Mouse (Mus musculus): Measurements from ENCODE around the gene Bri3bp. TPM values are rescaled to one million over a fixed set of nuclear protein-coding genes. Genes with fewer than 3 reads are reported as not detected.
"Not testable (repeated sequence)": the region's sequence is repeated elsewhere in the genome, so short reads cannot be mapped to it uniquely, and the experiment has no call there.

The Bri3bp gene
- polyA plus RNA-seq, 1 experiment from 2014 or later: 57.6 TPM

DNA sequence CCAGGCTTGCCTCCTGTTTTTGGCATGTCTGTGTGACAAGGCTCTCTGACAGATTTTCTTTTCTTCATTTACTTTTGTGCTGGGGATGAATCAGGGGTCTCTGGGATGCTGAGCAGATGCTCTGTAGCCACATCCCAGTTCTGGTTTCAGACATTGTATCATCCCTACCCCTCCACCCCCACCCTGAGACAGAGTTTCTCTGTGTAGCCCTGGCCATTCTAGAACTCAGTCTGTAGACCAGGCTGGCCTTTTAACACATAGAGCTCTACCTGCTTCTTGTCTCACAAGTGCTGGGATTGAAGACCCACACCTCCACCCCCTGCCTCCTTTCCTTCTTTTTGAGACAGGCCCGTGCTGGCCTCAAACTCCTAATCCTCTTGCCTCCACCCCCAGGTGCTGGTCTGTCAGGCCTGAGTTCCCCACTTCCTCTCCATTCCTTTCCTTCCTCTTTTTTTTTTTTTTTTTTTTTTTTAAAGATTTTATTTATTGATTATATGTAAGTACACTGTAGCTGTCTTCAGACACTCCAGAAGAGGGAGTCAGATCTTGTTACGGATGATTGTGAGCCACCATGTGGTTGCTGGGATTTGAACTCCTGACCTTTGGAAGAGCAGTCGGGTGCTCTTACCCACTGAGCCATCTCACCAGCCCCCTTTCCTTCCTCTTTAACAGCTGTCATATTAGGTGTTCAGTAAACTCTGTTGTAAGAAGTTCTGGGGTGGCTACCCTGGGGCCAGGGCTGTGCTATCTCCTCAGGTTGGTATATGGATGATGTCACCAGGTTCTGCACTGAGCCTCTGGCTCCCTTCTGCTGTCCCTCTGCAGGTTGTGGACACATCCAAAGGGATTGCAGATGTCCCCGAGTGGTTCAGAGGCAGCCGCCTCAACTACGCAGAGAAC, 42.6 kb downstream of the Bri3bp start:
- 85% methylated on average over 6 of the region's 6 CpGs for WGBS

DNA sequence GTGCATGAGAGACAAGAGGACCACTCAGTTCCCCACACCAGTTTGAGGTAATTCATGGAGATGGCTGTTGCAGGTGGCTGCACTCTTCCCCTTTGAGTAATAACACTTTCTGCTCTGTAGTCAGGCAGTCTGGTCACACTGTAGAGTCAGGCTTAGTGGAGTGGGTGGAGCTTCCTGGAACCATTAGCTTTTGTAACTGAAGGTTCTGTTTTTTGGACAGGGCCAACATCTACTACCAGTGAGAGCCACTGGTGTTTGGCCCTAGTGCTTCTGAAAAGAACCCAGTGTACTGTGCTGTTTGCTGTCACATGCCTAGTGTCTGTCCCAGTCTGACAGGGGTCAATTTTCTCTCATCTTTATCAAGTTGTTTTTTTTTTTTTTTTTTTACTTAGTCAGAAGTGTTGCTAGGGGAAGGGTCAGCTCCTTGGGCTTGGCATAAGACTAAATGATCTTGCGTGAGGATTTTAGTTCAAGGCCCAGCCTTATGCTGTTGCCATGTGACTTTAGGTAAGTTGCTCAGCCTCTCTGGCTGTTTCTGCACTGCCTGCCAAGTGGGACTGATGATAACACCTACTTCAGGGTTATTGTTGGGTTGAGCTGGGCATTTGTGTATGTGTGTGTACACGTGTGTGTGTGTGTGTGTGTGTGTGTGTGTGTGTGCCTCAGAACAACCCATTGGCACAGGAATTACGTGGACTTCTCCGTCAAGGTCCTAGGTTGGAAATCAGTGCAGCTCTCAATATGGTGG, 43.8 kb downstream of the Bri3bp start:
- DNase-seq (ENCODE audit: extremely low spot score, low spot score): no peak
- Histone ChIP-seq H3K27ac (no peak overlapping the region), H3K27me3 (ENCODE audit: poor library complexity, severe bottlenecking) (no peaks in the 10 kb centered on the region), H3K4me3 (no peak overlapping the region), H3K9me3 (no peaks in the 10 kb centered on the region), H3K4me1 (peaks cover 20% of the 10 kb centered on the region), H3K36me3 (replicated peaks) (peaks cover 91% of the 10 kb centered on the region)
- 91% methylated on average over 4 of the region's 4 CpGs for WGBS

More for the DNA sequence above, 42.6 kb downstream of the Bri3bp start:
- Histone ChIP-seq H3K27me3 (ENCODE audit: poor library complexity, severe bottlenecking) (no peaks in the 10 kb centered on the region), H3K36me3 (replicated peaks) (peaks cover 93% of the 10 kb centered on the region), H3K4me3 (no peak overlapping the region), H3K9me3 (no peaks in the 10 kb centered on the region), H3K4me1 (peaks cover 26% of the 10 kb centered on the region), H3K27ac (no peak overlapping the region)
- DNase-seq (ENCODE audit: extremely low spot score, low spot score): no peak

DNA sequence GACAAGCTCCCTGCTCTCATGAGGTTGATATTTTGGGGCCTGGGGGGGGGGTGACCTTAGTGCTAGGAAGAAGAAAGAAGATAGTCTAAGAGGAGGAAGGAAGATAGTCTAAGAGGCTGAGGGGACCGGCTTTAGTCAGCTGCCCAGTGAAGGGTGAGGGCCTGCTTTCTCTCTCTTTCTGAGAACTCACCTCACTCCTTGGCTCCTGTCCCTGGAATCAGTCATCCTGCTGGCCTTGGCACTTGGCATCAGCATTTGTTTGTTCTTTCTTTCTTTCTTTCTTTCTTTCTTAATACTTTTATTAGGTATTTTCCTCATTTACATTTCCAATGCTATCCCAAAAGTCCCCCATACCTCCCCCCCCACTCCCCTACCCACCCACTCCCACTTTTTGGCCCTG, 44.7 kb downstream of the Bri3bp start:
- no peak overlapping the region for H3K27ac ChIP-seq
- peaks cover 13% of the 10 kb centered on the region for H3K4me1 ChIP-seq
- 100% methylated on average over 1 of the region's 1 CpGs for WGBS
- H3K36me3 ChIP-seq (replicated peaks): peaks cover 91% of the 10 kb centered on the region
- H3K27me3 ChIP-seq (ENCODE audit: poor library complexity, severe bottlenecking): no peaks in the 10 kb centered on the region
- no peak for DNase-seq (ENCODE audit: extremely low spot score, low spot score)
- no peak overlapping the region for H3K4me3 ChIP-seq
- no peaks in the 10 kb centered on the region for H3K9me3 ChIP-seq

DNA sequence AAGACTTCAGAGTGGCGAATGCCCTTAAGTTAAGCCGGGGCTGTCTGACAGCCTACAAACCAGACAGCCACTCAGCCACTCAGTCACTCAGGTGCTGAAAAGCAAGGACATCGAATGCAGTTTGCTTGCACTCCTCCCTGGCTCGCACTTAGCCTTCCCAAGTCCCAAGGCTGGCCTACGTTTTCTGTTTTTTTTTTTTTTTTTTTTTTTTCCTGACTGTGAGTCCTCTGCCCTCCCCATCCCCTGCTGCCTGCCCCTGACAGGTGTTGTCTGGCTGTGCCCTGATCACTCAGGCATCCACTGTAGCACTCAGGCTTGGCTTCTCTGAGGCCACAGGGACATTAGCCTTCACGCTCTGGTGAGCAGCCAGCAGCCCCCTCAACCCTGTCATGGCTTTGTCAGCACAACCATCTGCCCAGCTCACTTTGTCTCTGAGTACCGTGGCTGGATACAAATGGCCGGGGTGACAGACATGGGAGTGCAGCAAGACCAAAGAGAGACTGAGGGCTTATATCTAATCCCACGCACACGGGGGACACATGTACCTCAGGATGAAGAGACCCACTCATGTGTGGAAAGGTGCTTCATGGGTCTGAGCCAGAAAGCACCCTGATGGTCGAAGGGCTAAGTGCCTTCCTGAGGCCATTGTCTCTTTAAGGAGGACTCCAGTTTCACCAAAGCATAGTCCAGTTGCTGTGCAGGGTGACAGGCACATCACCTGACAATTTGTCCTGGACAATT, 46.2 kb downstream of the Bri3bp start:
- peaks cover 91% of the 10 kb centered on the region for H3K36me3 ChIP-seq (replicated peaks)
- no peaks in the 10 kb centered on the region for H3K27me3 ChIP-seq (ENCODE audit: poor library complexity, severe bottlenecking)
- peaks cover 13% of the 10 kb centered on the region for H3K4me1 ChIP-seq
- H3K27ac ChIP-seq: peak overlapping the region; percentile 66
- no peak for DNase-seq (ENCODE audit: extremely low spot score, low spot score)
- no peaks in the 10 kb centered on the region for H3K9me3 ChIP-seq
- H3K4me3 ChIP-seq: no peak overlapping the region
- WGBS: 77% methylated on average over 11 of the region's 11 CpGs

DNA sequence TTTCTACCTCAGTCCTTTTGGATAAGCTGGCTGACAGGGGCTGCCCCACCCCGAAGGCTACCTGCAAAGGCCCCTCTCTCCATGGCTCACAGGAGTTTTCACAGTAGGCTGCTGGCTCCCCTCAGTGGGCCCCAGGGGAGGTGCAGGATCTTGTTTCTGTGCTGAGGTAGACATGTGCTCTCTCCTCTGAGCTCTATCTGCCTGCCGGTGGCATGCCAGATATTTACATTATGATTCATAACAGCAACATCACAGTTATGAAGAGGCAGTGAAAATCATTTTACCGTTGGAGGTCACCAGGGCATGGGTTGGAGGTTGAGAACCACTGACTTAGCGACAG, 46.7 kb downstream of the Bri3bp start:
- no peak for DNase-seq (ENCODE audit: extremely low spot score, low spot score)
- WGBS: 82% methylated on average over 4 of the region's 4 CpGs
- H3K4me1 ChIP-seq: peaks cover 13% of the 10 kb centered on the region
- H3K4me3 ChIP-seq: no peak overlapping the region
- peaks cover 91% of the 10 kb centered on the region for H3K36me3 ChIP-seq (replicated peaks)
- no peaks in the 10 kb centered on the region for H3K9me3 ChIP-seq
- H3K27ac ChIP-seq: peak overlapping the region; percentile 66
- H3K27me3 ChIP-seq (ENCODE audit: poor library complexity, severe bottlenecking): no peaks in the 10 kb centered on the region

DNA sequence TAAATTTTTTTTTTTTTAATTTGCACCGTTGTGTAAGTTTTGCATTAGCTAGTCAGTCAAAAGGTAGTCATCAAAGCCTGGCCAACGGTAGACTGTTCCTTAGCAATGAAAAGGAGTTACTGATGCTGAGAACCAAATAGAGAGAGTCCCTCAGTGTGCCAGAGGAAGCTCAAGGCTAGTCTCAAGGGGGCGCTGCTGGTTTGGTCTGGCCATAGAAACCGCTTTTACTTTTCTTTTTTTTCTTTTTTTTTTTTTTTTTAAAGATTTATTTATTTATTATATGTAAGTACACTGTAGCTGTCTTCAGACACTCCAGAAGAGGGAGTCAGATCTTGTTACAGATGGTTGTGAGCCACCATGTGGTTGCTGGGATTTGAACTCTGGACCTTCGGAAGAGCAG, 47.6 kb downstream of the Bri3bp start:
- WGBS: 97% methylated on average over 5 of the region's 5 CpGs
- H3K4me3 ChIP-seq; H3K27me3 ChIP-seq (ENCODE audit: poor library complexity, severe bottlenecking); H3K9me3 ChIP-seq; H3K27ac ChIP-seq; DNase-seq (ENCODE audit: extremely low spot score, low spot score): not testable (repeated sequence)
- Histone ChIP-seq H3K36me3 (replicated peaks) (peaks cover 89% of the 10 kb centered on the region), H3K4me1 (peaks cover 13% of the 10 kb centered on the region)

DNA sequence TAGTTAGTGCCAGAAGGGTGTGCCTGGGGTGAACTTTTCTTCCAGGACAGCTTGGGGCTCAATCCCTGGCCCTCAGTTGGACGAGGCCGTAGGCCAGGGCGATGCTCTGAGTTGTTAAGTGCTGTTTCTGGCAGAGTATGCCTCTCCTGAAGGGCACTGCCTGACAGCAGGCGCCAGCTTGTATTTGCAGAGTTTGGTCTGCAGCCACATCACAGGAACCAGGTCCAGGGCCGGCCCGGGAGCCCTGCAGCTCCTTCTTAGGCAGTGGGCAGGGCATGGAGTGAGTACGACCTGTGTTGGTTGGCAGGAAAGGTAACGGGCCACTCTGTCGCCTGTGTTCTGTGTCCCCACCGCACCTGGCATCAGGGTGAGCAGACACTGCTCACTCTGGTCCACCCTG, 49.7 kb downstream of the Bri3bp start:
- Histone ChIP-seq H3K36me3 (replicated peaks) (peaks cover 90% of the 10 kb centered on the region), H3K27ac (no peak overlapping the region), H3K27me3 (ENCODE audit: poor library complexity, severe bottlenecking) (no peaks in the 10 kb centered on the region), H3K4me1 (peaks cover 13% of the 10 kb centered on the region), H3K4me3 (no peak overlapping the region), H3K9me3 (no peaks in the 10 kb centered on the region)
- WGBS: 92% methylated on average over 10 of the region's 10 CpGs
- DNase-seq (ENCODE audit: extremely low spot score, low spot score): no peak

DNA sequence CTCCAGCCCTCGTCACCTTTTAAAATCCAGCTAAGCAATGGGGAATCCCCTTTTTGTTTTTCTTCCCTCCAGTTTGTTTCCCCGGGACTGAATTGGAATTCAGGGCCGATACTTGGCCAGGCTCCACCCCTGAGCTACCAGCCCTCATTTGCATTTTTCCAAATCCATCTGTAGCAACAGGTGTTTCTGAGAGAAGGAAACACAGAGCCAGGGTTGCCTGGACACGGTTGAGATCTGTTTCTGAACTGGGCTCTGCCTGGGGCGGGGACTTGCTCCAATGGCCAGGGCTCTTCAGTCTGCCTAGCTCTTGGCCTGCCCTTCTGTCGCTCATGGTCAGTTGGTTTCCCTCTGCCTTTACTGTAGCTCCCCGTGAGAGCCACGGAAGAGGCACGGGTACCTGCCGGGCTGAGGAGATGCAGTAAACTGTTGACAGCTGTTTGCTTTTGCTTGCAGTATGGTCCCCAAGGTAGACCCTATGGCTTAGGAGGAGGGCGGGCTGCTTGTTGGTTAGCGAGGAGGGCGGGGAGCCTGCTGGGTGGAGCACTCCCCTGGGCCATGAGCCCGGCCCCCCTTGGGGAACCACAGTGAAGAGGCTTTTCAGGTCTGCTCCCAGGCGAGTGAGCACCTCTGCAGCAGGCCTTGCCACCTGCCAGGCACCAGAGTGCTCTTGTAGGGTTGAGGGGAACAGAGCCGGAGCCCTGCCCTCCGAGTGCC, 51.2 kb downstream of the Bri3bp start:
- H3K4me1 ChIP-seq: peaks cover 6% of the 10 kb centered on the region
- no peak for DNase-seq (ENCODE audit: extremely low spot score, low spot score)
- H3K9me3 ChIP-seq: no peaks in the 10 kb centered on the region
- H3K27me3 ChIP-seq (ENCODE audit: poor library complexity, severe bottlenecking): no peaks in the 10 kb centered on the region
- no peak overlapping the region for H3K27ac ChIP-seq
- H3K4me3 ChIP-seq: no peak overlapping the region
- WGBS: 58% methylated on average over 17 of the region's 17 CpGs
- peaks cover 81% of the 10 kb centered on the region for H3K36me3 ChIP-seq (replicated peaks)

DNA sequence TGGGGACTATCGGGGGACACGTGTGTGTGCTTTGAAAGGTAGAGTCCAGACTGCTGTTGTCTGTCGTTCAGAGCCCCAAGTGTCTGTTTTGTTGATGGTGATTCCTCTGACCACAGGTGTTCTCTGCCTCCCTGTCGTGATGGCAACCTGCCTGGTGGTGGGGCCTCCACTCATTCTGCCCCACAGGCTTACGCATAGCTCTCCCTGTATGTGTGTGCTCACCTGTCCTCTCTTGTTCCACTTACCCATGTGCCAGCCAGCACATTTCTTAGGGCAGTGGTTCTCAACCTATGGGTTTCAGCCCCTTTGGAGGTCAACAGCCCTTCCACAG, 51.7 kb downstream of the Bri3bp start:
- no peak for DNase-seq (ENCODE audit: extremely low spot score, low spot score)
- peaks cover 76% of the 10 kb centered on the region for H3K36me3 ChIP-seq (replicated peaks)
- H3K4me3 ChIP-seq: no peak overlapping the region
- peaks cover under 1% of the 10 kb centered on the region for H3K4me1 ChIP-seq
- no peak overlapping the region for H3K27ac ChIP-seq
- H3K27me3 ChIP-seq (ENCODE audit: poor library complexity, severe bottlenecking): no peaks in the 10 kb centered on the region
- no peaks in the 10 kb centered on the region for H3K9me3 ChIP-seq
- WGBS: 53% methylated on average over 5 of the region's 5 CpGs

DNA sequence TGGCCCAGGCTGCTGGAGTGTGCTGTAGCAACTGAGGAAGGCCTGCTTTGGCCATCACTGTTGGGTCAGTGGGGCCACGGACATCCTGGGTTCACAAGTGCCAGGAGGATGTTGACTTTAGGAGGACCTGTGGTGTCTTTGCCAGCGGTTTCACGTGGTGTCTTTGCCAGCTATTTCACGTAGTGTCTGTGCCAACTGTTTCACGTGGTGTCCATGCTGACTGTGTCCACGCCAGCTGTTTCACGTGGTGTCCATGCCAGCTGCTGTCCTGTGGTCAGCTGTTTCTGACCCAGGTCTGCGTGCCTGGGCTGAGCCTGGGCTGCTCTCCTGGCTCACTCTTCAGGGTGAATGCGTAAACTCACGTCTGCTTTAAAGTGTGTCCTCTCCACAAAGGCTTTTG, 54.3 kb downstream of the Bri3bp start:
- 93% methylated on average over 10 of the region's 10 CpGs for WGBS
- DNase-seq (ENCODE audit: extremely low spot score, low spot score): no peak
- Histone ChIP-seq H3K36me3 (replicated peaks) (peaks cover 70% of the 10 kb centered on the region), H3K4me3 (no peak overlapping the region), H3K4me1 (no peaks in the 10 kb centered on the region), H3K27me3 (ENCODE audit: poor library complexity, severe bottlenecking) (no peaks in the 10 kb centered on the region), H3K27ac (no peak overlapping the region), H3K9me3 (no peaks in the 10 kb centered on the region)

DNA sequence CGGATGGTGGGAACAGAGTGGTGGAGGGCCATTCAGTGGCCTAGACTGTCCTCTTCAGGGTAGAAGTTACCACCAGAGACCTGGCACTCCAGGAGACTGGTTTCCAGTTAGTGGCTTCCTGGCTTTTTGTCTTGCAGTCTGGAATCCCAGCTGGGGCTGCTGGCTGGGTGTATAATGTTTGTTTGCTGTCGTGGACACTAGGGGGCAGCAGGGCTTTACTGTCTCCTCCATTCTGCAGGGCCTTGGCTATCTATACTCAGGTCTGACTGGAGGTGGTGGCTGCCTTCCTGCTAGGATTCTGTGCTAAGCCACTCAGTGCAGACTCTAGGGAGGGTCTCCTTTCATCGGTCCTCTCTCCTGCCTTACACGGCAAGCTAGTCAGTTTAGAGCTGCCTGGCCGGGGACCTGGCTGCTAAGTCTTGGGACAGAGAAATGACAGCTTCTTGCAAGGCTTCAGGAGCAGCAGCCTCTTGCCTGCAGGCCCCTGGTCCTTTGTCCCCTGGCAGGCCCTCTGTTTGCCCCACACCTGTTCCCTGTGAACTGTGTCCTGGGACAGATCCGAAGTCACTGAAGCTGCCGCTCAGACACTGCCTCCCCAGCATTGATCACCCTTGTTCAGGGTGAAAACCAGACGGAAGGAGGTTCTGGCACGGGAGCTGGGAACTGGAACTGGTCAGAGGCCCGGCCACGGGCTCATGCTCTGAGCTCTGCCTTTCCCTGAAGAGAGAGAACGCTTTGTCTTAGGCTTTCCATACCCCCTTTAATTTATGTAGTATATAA, 56.6 kb downstream of the Bri3bp start:
- Histone ChIP-seq H3K36me3 (replicated peaks) (peaks cover 68% of the 10 kb centered on the region), H3K4me3 (no peak overlapping the region), H3K9me3 (no peaks in the 10 kb centered on the region), H3K27ac (no peak overlapping the region), H3K27me3 (ENCODE audit: poor library complexity, severe bottlenecking) (no peaks in the 10 kb centered on the region), H3K4me1 (0 out of 2 replicates have a peak, but pooled peaks cover 8% of the 10 kb centered on the region)
- WGBS: 66% methylated on average over 12 of the region's 12 CpGs
- peak; percentile 50 for DNase-seq (ENCODE audit: extremely low spot score, low spot score)

DNA sequence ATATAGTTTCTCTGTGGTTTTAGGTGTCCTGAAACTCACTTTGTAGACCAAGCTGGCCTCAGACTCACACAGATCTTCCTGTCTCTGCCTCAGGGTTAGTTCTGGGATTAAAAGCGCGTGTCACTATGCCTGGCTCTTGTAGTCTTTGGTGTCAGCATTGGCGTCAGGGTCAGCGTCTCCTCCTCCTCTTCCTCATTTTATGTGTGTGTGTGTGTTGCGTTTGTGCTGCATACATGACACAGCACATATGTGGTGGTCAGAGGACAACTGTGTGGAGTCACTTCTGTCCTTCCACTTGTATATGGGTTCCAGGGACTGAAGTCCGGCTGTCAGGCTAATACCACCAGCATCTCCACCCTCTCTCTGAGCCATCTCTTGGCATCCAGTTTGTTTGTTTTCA, 60.1 kb downstream of the Bri3bp start:
- no peak overlapping the region for H3K4me3 ChIP-seq
- H3K4me1 ChIP-seq: 0 out of 2 replicates have a peak, but pooled peaks cover 8% of the 10 kb centered on the region
- 91% methylated on average over 6 of the region's 6 CpGs for WGBS
- H3K9me3 ChIP-seq: no peaks in the 10 kb centered on the region
- no peak for DNase-seq (ENCODE audit: extremely low spot score, low spot score)
- H3K36me3 ChIP-seq (replicated peaks): peaks cover 71% of the 10 kb centered on the region
- H3K27me3 ChIP-seq (ENCODE audit: poor library complexity, severe bottlenecking): no peaks in the 10 kb centered on the region
- H3K27ac ChIP-seq: no peak overlapping the region

Data from forebrain, embryonic 10.5 days (tissue).